Mouse (Mus musculus) macrophage (primary cell): ENCODE data around the gene Rnf148. TPM values are rescaled to one million over a fixed set of nuclear protein-coding genes. Genes with fewer than 3 reads are reported as not detected.

Experiments used
- H3K27ac ChIP-seq: fragments of 350-480 bp; formaldehyde crosslinking; 2 replicates; pipeline ENCODE4 v1.9.0; 2021
- H3K36me3 ChIP-seq: fragments of 350-480 bp; formaldehyde crosslinking; 2 replicates; pipeline ENCODE4 v1.9.0; 2021; ENCODE audit errors: inconsistent target
- H3K4me3 ChIP-seq: fragments of 350-480 bp; formaldehyde crosslinking; 2 replicates; pipeline ENCODE4 v1.9.0; 2021; ENCODE audit errors: inconsistent target
- H3K79me2 ChIP-seq: fragments of 350-480 bp; formaldehyde crosslinking; 2 replicates; pipeline ENCODE4 v1.9.0; 2021; ENCODE audit errors: inconsistent target
- WGBS: methylation state at CpG from one replicate; pipeline ENCODE4 v1.1.7; 2026; ENCODE audit warnings: inconsistent platforms; ENCODE audit not compliant: missing documents; 5-methylcytosine and 5-hydroxymethylcytosine counted together
- polyA plus RNA-seq: library from polyadenylated mRNA; stranded (reverse); fragments of 250-400 nt; gene quantifications from 3 replicates; pipeline ENCODE4 v1.2.4, GENCODE M21; 2018; ENCODE audit warnings: inconsistent platforms
- total RNA-seq, 78 experiments: library from RNA; depleted of rRNA; stranded (reverse); fragments of 250-400 nt; gene quantifications; 1 replicate in 9 of 78; 2 replicates in 24 of 78; 3 replicates in 43 of 78; 4 replicates in 2 of 78; pipeline ENCODE4 v1.2.4; 2018; ENCODE audit warnings: inconsistent platforms in 56 of 78

Rnf148 gene
- total RNA-seq (2018; cell fraction: chromatin; rRNA removed) = not detected
- total RNA-seq (2018; cell fraction: cytosol; rRNA removed) = not detected
- total RNA-seq (2018; cell fraction: nucleus; rRNA removed) = not detected
- polyA plus RNA-seq = not detected in 3 replicates

GRCm38 (mm10) chr6:23655036-23655435 lies at the start of gene Rnf148:
Rnf148 (minus strand) TSS chr6:23655136.
- WGBS = 86% methylated on average over 2 of the region's 2 CpGs
- no peaks in the 10 kb centered on the region for H3K36me3 ChIP-seq
- H3K4me3 ChIP-seq = no peak within 1 kb of the TSS

GRCm38 (mm10) chr6:23700879-23701278 lies 45.9 kb upstream of the Rnf148 start:
- no peaks in the 10 kb centered on the region for H3K79me2 ChIP-seq
- H3K4me3 ChIP-seq = no peak overlapping the region
- H3K36me3 ChIP-seq = no peaks in the 10 kb centered on the region
- no peak overlapping the region for H3K27ac ChIP-seq
- 90% methylated on average over 3 of the region's 3 CpGs for WGBS

More at GRCm38 (mm10) chr6:23655036-23655435, at the start of gene Rnf148:
- H3K79me2 ChIP-seq = no peaks in the 10 kb centered on the region
- H3K27ac ChIP-seq = no peak within 1 kb of the TSS

GRCm38 (mm10) chr6:23678172-23678571 lies 23.2 kb upstream of the Rnf148 start:
- 81% methylated on average over 1 of the region's 1 CpGs for WGBS
- no peak overlapping the region for H3K4me3 ChIP-seq
- H3K36me3 ChIP-seq = no peaks in the 10 kb centered on the region
- H3K79me2 ChIP-seq = no peaks in the 10 kb centered on the region
- no peak overlapping the region for H3K27ac ChIP-seq

GRCm38 (mm10) chr6:23650205-23650604 lies 4.7 kb downstream of the Rnf148 start, which contains the start of gene Rnf133:
Rnf133 (minus strand) TSS chr6:23650305.
- H3K79me2 ChIP-seq = no peaks in the 10 kb centered on the region
- no peak within 1 kb of the TSS for H3K27ac ChIP-seq
- H3K4me3 ChIP-seq = no peak within 1 kb of the TSS
- 84% methylated on average over 2 of the region's 2 CpGs for WGBS
- H3K36me3 ChIP-seq = no peaks in the 10 kb centered on the region

- WGBS = 4% methylated on average over 8 of the region's 8 CpGs
- Histone ChIP-seq H3K79me2 (no peaks in the 10 kb centered on the region), H3K36me3 (no peaks in the 10 kb centered on the region), H3K4me3 (no peak overlapping the region), H3K27ac (no peak overlapping the region)
Measured at GRCm38 (mm10) chr6:23648732-23649131, 6.2 kb downstream of the Rnf148 start.

- H3K36me3 ChIP-seq = no peaks in the 10 kb centered on the region
- H3K27ac ChIP-seq = no peak overlapping the region
- no peak overlapping the region for H3K4me3 ChIP-seq
- no peaks in the 10 kb centered on the region for H3K79me2 ChIP-seq
- WGBS = 79% methylated on average over 7 of the region's 7 CpGs
Measured at GRCm38 (mm10) chr6:23647627-23648247, 7.2 kb downstream of the Rnf148 start.

- H3K36me3 ChIP-seq = no peaks in the 10 kb centered on the region
- 15% methylated on average over 3 of the region's 3 CpGs for WGBS
Measured at GRCm38 (mm10) chr6:23637081-23637480, 17.9 kb downstream of the Rnf148 start.

GRCm38 (mm10) chr6:23635208-23635607 lies 19.7 kb downstream of the Rnf148 start:
- Histone ChIP-seq H3K4me3 (no peak overlapping the region), H3K79me2 (no peaks in the 10 kb centered on the region), H3K27ac (no peak overlapping the region)

More at GRCm38 (mm10) chr6:23637081-23637480, 17.9 kb downstream of the Rnf148 start:
- Histone ChIP-seq H3K79me2 (no peaks in the 10 kb centered on the region), H3K27ac (no peak overlapping the region), H3K4me3 (no peak overlapping the region)

GRCm38 (mm10) chr6:23634016-23634415 lies 20.9 kb downstream of the Rnf148 start:
- H3K79me2 ChIP-seq = no peaks in the 10 kb centered on the region
- WGBS = 94% methylated on average over 8 of the region's 9 CpGs
- no peak overlapping the region for H3K27ac ChIP-seq
- no peaks in the 10 kb centered on the region for H3K36me3 ChIP-seq
- H3K4me3 ChIP-seq = no peak overlapping the region

More at GRCm38 (mm10) chr6:23635208-23635607, 19.7 kb downstream of the Rnf148 start:
- no peaks in the 10 kb centered on the region for H3K36me3 ChIP-seq
- WGBS = 80% methylated on average over 3 of the region's 3 CpGs

GRCm38 (mm10) chr6:23630465-23630864 lies 24.5 kb downstream of the Rnf148 start:
- WGBS = 86% methylated on average over 4 of the region's 4 CpGs
- Histone ChIP-seq H3K27ac (no peak overlapping the region), H3K79me2 (no peaks in the 10 kb centered on the region), H3K4me3 (no peak overlapping the region), H3K36me3 (no peaks in the 10 kb centered on the region)

Other genes starting within 250 kb of the Rnf148 start
- gene Rnf133, start 4.8 kb downstream of the Rnf148 start, polyA plus RNA-seq = not detected in 3 replicates
- not detected in 3 replicates for gene Cadps2, start 184.3 kb upstream of the Rnf148 start, polyA plus RNA-seq